Mouse (Mus musculus): ENCODE results near the gene Gm45785.

Gene Gm45785

GRCm38 (mm10) chr7:140858746-140859145 lies 2.6 kb upstream of the Gm45785 start:
- in situ Hi-C loops (cut with MboI, MseI): no loop called here

- in situ Hi-C loops (cut with MboI, MseI): no loop called here
Observed at GRCm38 (mm10) chr7:140857550-140858505, 1.7 kb upstream of the Gm45785 start, which contains the start of gene Bet1l. TSS of gene Bet1l (minus strand) at chr7:140857577.

GRCm38 (mm10) chr7:140856785-140857549 lies 836 bp upstream of the Gm45785 start, which contains the start of gene Ric8a:
TSS of gene Ric8a (plus strand) at chr7:140856957.
- in situ Hi-C loops (cut with MboI, MseI): no loop called here

- in situ Hi-C loops (cut with MboI, MseI): no loop called here
Observed at GRCm38 (mm10) chr7:140855181-140855580, 950 bp downstream of the Gm45785 start.

- in situ Hi-C loops (cut with MboI, MseI): no loop called here
Observed at GRCm38 (mm10) chr7:140854483-140854882, 1.6 kb downstream of the Gm45785 start.

- in situ Hi-C loops (cut with MboI, MseI): no loop called here
Observed at GRCm38 (mm10) chr7:140853386-140853785, 2.7 kb downstream of the Gm45785 start.

GRCm38 (mm10) chr7:140851916-140852315 lies 4.2 kb downstream of the Gm45785 start:
- in situ Hi-C loops (cut with MboI, MseI): no loop called here

- in situ Hi-C loops (cut with MboI, MseI): no loop called here
Observed at GRCm38 (mm10) chr7:140848591-140848990, 7.5 kb downstream of the Gm45785 start.

- in situ Hi-C loops (cut with MboI, MseI): no loop called here
Observed at GRCm38 (mm10) chr7:140847755-140848580, 8.2 kb downstream of the Gm45785 start, which contains the start of gene Odf3. TSS of gene Odf3 (plus strand) at chr7:140847805.

GRCm38 (mm10) chr7:140846676-140847075 lies 9.5 kb downstream of the Gm45785 start:
- in situ Hi-C loops (cut with MboI, MseI): no loop called here

- in situ Hi-C loops (cut with MboI, MseI): no loop called here
Observed at GRCm38 (mm10) chr7:140845683-140846082, 10.4 kb downstream of the Gm45785 start.

GRCm38 (mm10) chr7:140844905-140845665 lies 11.0 kb downstream of the Gm45785 start, which contains the start of gene Scgb1c1:
TSS of gene Scgb1c1 (plus strand) at chr7:140845547.
- in situ Hi-C loops (cut with MboI, MseI): loop anchor here (5.0 kb wide), 2 partner anchors 57 to 202 kb away; partner anchors contain the start of gene Cox8b

- in situ Hi-C loops (cut with MboI, MseI): loop anchor here (5.0 kb wide), 2 partner anchors 58 to 203 kb away; partner anchors contain the start of gene Cox8b
Observed at GRCm38 (mm10) chr7:140843806-140844205, 12.3 kb downstream of the Gm45785 start.

GRCm38 (mm10) chr7:140840750-140841735 lies 15.1 kb downstream of the Gm45785 start:
- in situ Hi-C loops (cut with MboI, MseI): loop anchor here (5.0 kb wide), 2 partner anchors 61 to 206 kb away; partner anchors contain the start of gene Cox8b

GRCm38 (mm10) chr7:140839556-140839955 lies 16.6 kb downstream of the Gm45785 start:
- in situ Hi-C loops (cut with MboI, MseI): no loop called here

- in situ Hi-C loops (cut with MboI, MseI): no loop called here
Observed at GRCm38 (mm10) chr7:140836243-140837115, 19.7 kb downstream of the Gm45785 start.

GRCm38 (mm10) chr7:140835758-140836087 lies 20.4 kb downstream of the Gm45785 start:
- in situ Hi-C loops (cut with MboI, MseI): no loop called here
